Mouse (Mus musculus) thymus, adult 2 months (tissue): ENCODE data around the gene Pth1r. TPM values are rescaled to one million over a fixed set of nuclear protein-coding genes. Genes with fewer than 3 reads are reported as not detected.

Source experiments
- DNase-seq: peaks from one replicate; pipeline ENCODE4 v3.0.0; 2021
- H3K27ac ChIP-seq: fragments of 200-500 bp; 2 replicates; pipeline ENCODE4 v1.5.1; 2012; ENCODE audit warnings: low read length, control low read depth; ENCODE audit not compliant: control insufficient read depth, insufficient read depth
- H3K27me3 ChIP-seq: fragments of 200-500 bp; 2 replicates; pipeline ENCODE4 v1.6.1; 2012; ENCODE audit warnings: mild to moderate bottlenecking, low read length, moderate library complexity, mixed read lengths; ENCODE audit not compliant: control insufficient read depth, insufficient read depth
- H3K36me3 ChIP-seq: fragments of 200-500 bp; 2 replicates; pipeline ENCODE4 v1.6.1; 2012; ENCODE audit warnings: mild to moderate bottlenecking, low read length, moderate library complexity; ENCODE audit not compliant: control insufficient read depth, insufficient read depth
- H3K4me1 ChIP-seq: fragments of 200-500 bp; replicated peaks from 2 replicates; pipeline ENCODE4 v1.6.1; 2012; ENCODE audit warnings: low read length; ENCODE audit not compliant: control insufficient read depth, insufficient read depth
- H3K4me3 ChIP-seq: fragments of 200-500 bp; 2 replicates; pipeline ENCODE4 v1.5.1; 2012; ENCODE audit warnings: mild to moderate bottlenecking, low read length, control low read depth, moderate library complexity; ENCODE audit not compliant: control insufficient read depth, insufficient read depth
- CTCF ChIP-seq: fragments of 200-500 bp; IDR thresholded peaks from 2 replicates; pipeline ENCODE4 v1.5.1; 2012; ENCODE audit warnings: mild to moderate bottlenecking, control low read depth, low read length, moderate library complexity, borderline replicate concordance; ENCODE audit not compliant: control insufficient read depth, poor library complexity, insufficient read depth; ENCODE audit errors: extremely low read depth
- POLR2A ChIP-seq: fragments of 200-500 bp; IDR thresholded peaks from 2 replicates; pipeline ENCODE4 v1.6.1; 2012; ENCODE audit warnings: mild to moderate bottlenecking, low read length, control low read depth, moderate library complexity; ENCODE audit not compliant: control insufficient read depth, poor library complexity, insufficient read depth; ENCODE audit errors: extremely low read depth
- WGBS: fragments of 180-500 bp; shearing (Covaris S2); methylation state at CpG from one replicate; pipeline ENCODE4 v1.1.7; 2018; 5-methylcytosine and 5-hydroxymethylcytosine counted together
- polyA plus RNA-seq: library from polyadenylated mRNA; depleted of rRNA; stranded (reverse); fragments of >200 nt; gene quantifications from 2 replicates; pipeline ENCODE4 v1.2.3, GENCODE M21; 2012

The Pth1r gene
- polyA plus RNA-seq, 1 experiment: 5.8 TPM

- whole genome bisulfite sequencing: 19% methylated on average over 8 of the region's 8 CpGs
Observed at GRCm38 (mm10) chr9:110733102-110733501, 13.8 kb downstream of the Pth1r start.

GRCm38 (mm10) chr9:110732623-110733022, 14.3 kb downstream of the Pth1r start:
- TF ChIP-seq CTCF (no peak), POLR2A (no peak)
- no peaks in the 10 kb centered on the region for H3K36me3 ChIP-seq
- H3K4me1 ChIP-seq: peaks cover 24% of the 10 kb centered on the region
- peak overlapping the region; percentile 41 for H3K4me3 ChIP-seq
- H3K27me3 ChIP-seq: no peaks in the 10 kb centered on the region
- H3K27ac ChIP-seq: no peak overlapping the region
- DNase-seq: peak; percentile 49
- under 1% methylated on average over 25 of the region's 26 CpGs for WGBS

More at GRCm38 (mm10) chr9:110733102-110733501, 13.8 kb downstream of the Pth1r start:
- H3K4me1 ChIP-seq: peaks cover 24% of the 10 kb centered on the region
- TF ChIP-seq POLR2A: no peak
- TF ChIP-seq CTCF: no peak
- no peak overlapping the region for H3K27ac ChIP-seq
- H3K4me3 ChIP-seq: peak overlapping the region; percentile 41
- H3K36me3 ChIP-seq: no peaks in the 10 kb centered on the region
- H3K27me3 ChIP-seq: no peaks in the 10 kb centered on the region
- no peak for DNase-seq

- WGBS: 90% methylated on average over 4 of the region's 4 CpGs
Observed at GRCm38 (mm10) chr9:110731859-110732258, 15.1 kb downstream of the Pth1r start.

GRCm38 (mm10) chr9:110729841-110730240, 17.1 kb downstream of the Pth1r start:
- Histone ChIP-seq H3K27ac (no peak overlapping the region), H3K36me3 (no peaks in the 10 kb centered on the region), H3K4me1 (peaks cover 39% of the 10 kb centered on the region), H3K27me3 (no peaks in the 10 kb centered on the region; the same call in 1 of the 2 replicates), H3K4me3 (no peak overlapping the region)
- DNase-seq: peak; percentile 74
- TF ChIP-seq POLR2A (no peak), CTCF (peak; percentile 60; the same call in 1 of the 2 replicates)
- 24% methylated on average over 8 of the region's 8 CpGs for WGBS

More at GRCm38 (mm10) chr9:110731859-110732258, 15.1 kb downstream of the Pth1r start:
- DNase-seq: no peak
- TF ChIP-seq POLR2A (no peak), CTCF (no peak)
- H3K4me3 ChIP-seq: no peak overlapping the region
- no peak overlapping the region for H3K27ac ChIP-seq
- no peaks in the 10 kb centered on the region for H3K36me3 ChIP-seq
- H3K4me1 ChIP-seq: peaks cover 32% of the 10 kb centered on the region
- H3K27me3 ChIP-seq: no peaks in the 10 kb centered on the region; the same call in 1 of the 2 replicates

- Histone ChIP-seq H3K27ac (no peak overlapping the region), H3K4me1 (peaks cover 15% of the 10 kb centered on the region), H3K4me3 (peak overlapping the region; percentile 3; the same call in 1 of the 2 replicates), H3K36me3 (no peaks in the 10 kb centered on the region), H3K27me3 (no peaks in the 10 kb centered on the region; the same call in 1 of the 2 replicates)
- TF ChIP-seq POLR2A (no peak), CTCF (no peak)
- WGBS: 3% methylated on average over 33 of the region's 33 CpGs
- peak; percentile 29 for DNase-seq
Observed at GRCm38 (mm10) chr9:110726867-110727266, 20.1 kb downstream of the Pth1r start.

GRCm38 (mm10) chr9:110725721-110726135, 21.2 kb downstream of the Pth1r start:
- peaks cover 15% of the 10 kb centered on the region for H3K4me1 ChIP-seq
- H3K36me3 ChIP-seq: no peaks in the 10 kb centered on the region
- 78% methylated on average over 9 of the region's 9 CpGs for WGBS
- TF ChIP-seq POLR2A: no peak
- no peak for TF ChIP-seq CTCF
- no peaks in the 10 kb centered on the region; the same call in 1 of the 2 replicates for H3K27me3 ChIP-seq
- H3K4me3 ChIP-seq: no peak overlapping the region
- no peak for DNase-seq
- H3K27ac ChIP-seq: no peak overlapping the region

GRCm38 (mm10) chr9:110722060-110722459, 24.9 kb downstream of the Pth1r start:
- Histone ChIP-seq H3K4me3 (no peak overlapping the region), H3K4me1 (peaks cover 9% of the 10 kb centered on the region), H3K27ac (no peak overlapping the region), H3K36me3 (no peaks in the 10 kb centered on the region), H3K27me3 (no peaks in the 10 kb centered on the region)
- DNase-seq: no peak
- no peak for TF ChIP-seq POLR2A
- no peak for TF ChIP-seq CTCF
- whole genome bisulfite sequencing: 91% methylated on average over 10 of the region's 10 CpGs
